Comparison of ENCODE assay signal across 18 mouse cellular contexts in genomic region chr2:24435699-24436098, GRCm38 (mm10). TPM values are rescaled to one million over a fixed set of nuclear protein-coding genes. Genes with fewer than 3 reads are reported as not detected.
"Had no signal": no experiment of that assay in that cellular context is flagged by ENCODE, and none has a peak within 500 bp of the region (broad histone marks: within the 10 kb centered on the region; RNA-seq: fewer than 3 reads in every experiment).

No protein-coding gene starts in this region.

- H3K4me1 ChIP-seq: limb, embryonic 15.5 days; liver, embryonic 12.5 days; midbrain, embryonic 12.5 days had no signal

- H3K27ac ChIP-seq: limb, embryonic 15.5 days; liver, embryonic 12.5 days; midbrain, embryonic 12.5 days had no signal

- H3K9me3 ChIP-seq: limb, embryonic 15.5 days; liver, embryonic 12.5 days; megakaryocyte, embryonic 14.5 days; midbrain, embryonic 12.5 days had no signal

- H3K27me3 ChIP-seq: limb, embryonic 15.5 days; liver, embryonic 12.5 days had no signal

- ATAC-seq: liver, embryonic 12.5 days; midbrain, embryonic 16.5 days had no signal

- DNase-seq: kidney, adult 9 months; kidney, postnatal 14 days; lung, embryonic 14.5 days; lung, postnatal 36 days; right cerebral cortex, adult 18-20 months; right cerebral cortex, postnatal 25 days; thymus, adult 18-20 months; thymus, postnatal 25 days had no signal

- H3K4me2 ChIP-seq: limb, embryonic 15.5 days; liver, embryonic 12.5 days; lung, embryonic 14.5 days; midbrain, embryonic 12.5 days had no signal

- H3K4me3 ChIP-seq: limb, embryonic 15.5 days; liver, embryonic 12.5 days; megakaryocyte, embryonic 14.5 days; midbrain, embryonic 12.5 days had no signal

- H3K9ac ChIP-seq: limb, embryonic 15.5 days; liver, embryonic 12.5 days; lung, embryonic 14.5 days; midbrain, embryonic 12.5 days had no signal

- H3K36me3 ChIP-seq: limb, embryonic 15.5 days; liver, embryonic 12.5 days; midbrain, embryonic 12.5 days had no signal

RNA-seq across cellular contexts. Expression of gene Pax8, which starts 39.7 kb away (rescaled TPM):
- total RNA-seq: layer of hippocampus, postnatal 25 days; left cerebral cortex, adult 8-10 months; left cerebral cortex, postnatal 25 days had no signal
- polyA plus RNA-seq: limb, embryonic 11.5 days; liver, embryonic 12.5 days; lung, embryonic 14.5 days; urinary bladder, adult 2 months had no signal
